Mouse (Mus musculus) megakaryocyte progenitor cell, adult 5-6 weeks (primary cell): Measurements from ENCODE around the gene Fancg. TPM values are rescaled to one million over a fixed set of nuclear protein-coding genes. Genes with fewer than 3 reads are reported as not detected.
A peak's percentile ranks its signal among the peaks of the same experiment; 100 is the strongest.

Experiments
- ATAC-seq: replicated peaks from 2 replicates; pipeline ENCODE4 v1.8.0; 2016; ENCODE audit warnings: mild to moderate bottlenecking, moderate TSS enrichment, inconsistent platforms; ENCODE audit not compliant: poor library complexity
- total RNA-seq, 2 experiments: library from RNA; stranded (forward) in 1 of 2; stranded (reverse) in 1 of 2; fragments of 157-497, 149-512 nt in 1 of 2; fragments of 200-1000 nt in 1 of 2; gene quantifications; 2 replicates each; pipeline versions ENCODE4 v1.2.3 to v1.2.4; 2015 to 2017

The Fancg gene
- total RNA-seq, 2 experiments from 2014 or later: 12.3 to 19.3 TPM

DNA sequence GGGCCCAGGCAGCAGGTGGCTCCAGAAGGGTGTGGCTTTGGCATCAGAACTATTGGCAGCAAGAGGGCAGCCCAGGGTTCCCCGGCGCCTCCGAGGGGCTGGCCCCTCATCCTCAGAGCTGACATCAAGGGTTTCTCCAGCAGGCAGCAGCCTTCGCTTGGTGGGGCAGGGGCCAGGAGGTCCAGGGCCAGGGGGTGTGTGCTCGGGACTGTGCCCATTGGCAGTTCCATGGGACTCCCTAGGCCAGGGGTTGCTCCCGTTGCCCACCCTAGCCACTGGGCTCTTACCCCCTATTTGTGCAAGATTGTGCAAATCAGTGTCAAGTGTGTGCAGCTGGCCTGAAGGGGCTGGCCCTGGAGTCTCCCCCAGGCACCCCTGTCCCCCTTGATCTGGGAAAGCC, 25.5 kb upstream of the Fancg start:
- no peak for ATAC-seq

DNA sequence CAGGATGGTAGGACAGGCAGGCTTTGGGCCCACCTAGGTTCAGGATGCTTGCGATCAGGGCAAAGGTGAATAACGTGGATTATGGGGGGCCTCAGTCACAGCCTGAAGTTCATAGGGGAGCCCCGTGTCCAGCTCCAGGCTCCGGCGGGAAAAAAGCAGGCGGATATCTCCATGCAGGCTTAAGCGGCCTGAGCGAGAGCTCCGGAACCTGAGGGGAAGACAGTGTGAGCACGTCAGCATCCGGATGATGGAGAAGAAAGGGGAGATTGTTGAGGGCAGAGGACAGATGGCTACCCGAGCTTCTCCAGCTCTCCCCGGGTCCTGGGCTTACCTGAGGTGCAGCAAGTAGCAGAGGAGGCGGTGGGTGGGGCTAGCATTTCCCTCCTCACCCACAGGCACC, 23.2 kb upstream of the Fancg start:
- ATAC-seq: no peak

DNA sequence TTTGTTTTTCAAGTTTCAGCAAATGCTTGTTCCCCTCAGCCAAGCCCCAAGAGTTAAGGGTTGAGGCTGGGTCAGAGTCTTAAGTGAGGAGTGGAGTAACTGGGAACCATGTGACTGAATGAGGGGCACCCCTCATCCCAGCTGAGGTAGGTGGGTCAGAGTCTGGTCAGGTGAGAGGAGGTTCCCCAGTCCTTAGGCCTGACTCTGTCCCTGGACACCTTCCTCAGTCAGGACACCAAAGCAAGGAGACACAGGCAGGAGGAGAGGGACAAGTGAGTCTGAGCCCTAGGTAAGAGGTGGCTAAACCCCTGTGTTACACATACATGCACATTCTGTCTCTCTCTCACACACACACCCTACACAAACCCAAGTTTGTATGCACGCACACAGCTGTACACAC, 22.2 kb upstream of the Fancg start:
- no peak for ATAC-seq

DNA sequence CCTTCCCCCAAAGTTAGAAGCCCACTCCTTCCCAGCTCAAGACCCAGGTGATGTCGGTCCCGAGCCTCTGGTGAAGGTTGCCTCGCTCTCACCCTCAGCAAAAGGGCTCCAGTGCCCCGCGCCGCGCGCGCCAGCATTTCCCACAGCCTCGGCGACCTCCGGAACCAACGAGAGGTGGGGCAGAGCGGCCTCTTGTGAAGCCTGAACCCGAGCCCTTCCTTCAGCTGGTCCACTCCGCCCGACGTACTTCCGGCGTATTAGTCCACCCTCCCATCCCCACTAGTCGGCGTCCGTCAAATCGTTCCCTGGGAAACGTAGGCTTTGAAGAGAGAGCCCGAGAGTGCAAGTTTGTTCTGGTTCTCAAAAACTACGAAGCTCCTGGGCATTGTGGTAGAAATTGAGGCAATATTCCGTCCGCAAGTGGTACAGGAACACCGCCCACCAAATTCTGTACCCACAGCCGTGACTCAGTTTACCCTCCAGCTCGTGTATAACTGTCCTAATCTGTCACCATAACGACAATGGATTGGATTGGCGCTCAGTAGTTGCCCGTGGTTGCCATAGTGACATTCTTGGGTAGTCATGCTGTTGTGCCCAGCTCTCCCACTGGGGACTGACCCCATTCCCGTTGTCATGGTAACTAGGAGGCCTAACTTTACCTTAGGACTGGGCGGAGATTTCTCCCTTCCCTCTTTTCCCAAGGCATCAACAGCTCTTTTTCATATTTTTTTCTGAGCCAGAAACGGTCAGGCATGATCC, 21.1 kb upstream of the Fancg start, which contains the start of gene Stoml2:
Stoml2 (minus strand) TSS at position 474 of the 759 bp plus-strand sequence.
- ATAC-seq: peak; percentile 97

DNA sequence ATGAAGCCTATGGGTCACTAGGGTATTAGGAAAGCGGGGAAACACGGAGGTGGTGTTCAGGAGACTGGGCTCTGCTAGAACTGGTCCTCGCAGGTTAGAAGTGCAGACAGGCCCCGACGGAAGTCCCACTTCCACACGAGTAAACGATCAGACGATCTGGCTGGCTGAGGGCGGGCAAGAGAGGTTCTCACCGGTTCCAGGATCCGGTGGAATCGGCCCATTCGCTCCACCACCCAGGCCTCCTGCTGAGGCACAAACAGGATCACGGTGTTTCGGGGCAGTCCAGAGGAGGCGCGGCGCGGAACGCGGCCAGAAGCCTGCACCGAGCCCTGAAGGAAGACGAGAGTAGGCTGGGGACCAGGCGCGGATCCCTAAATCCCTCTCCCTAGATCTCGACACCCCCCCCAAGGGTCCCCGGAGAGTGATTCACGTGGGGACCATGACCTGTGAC, 20.5 kb upstream of the Fancg start:
- peak; percentile 49 for ATAC-seq

DNA sequence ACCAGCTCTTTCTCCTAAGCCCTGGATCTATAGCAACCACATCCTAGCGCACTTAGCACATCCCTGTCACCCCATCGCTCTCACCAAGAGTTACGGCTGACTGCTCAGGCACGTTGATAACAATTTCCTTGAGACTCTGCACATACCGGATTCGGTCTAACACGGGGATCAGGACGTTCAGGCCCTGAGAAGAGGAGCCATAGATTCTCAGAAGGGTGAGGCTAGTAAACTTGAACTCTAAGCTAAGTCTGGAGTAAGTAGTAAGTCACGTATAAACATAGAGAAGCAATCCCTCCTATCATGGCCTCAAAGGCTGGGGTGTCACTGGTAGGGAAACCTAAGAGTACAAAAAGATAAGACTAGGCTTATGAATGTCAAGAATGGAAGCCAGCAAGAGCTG, 20.0 kb upstream of the Fancg start:
- ATAC-seq: no peak

DNA sequence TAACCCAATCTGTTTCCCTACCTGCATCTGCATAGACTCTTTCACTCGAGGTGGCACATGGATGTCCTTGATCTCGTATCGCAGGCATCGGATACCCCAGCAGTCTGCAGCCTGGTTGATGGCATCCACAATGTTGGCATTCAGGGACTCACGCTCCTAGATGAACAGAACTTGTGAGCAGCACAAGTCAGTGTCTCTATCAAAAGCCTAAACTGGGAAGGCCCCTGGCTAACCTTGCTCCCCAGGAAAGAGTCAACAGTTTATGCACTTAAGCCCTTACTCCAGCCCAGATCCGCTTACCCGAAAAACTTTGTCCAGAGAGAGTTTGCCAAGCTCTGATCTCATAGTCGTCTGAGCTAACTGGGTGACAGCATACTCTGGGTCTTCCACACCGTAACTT, 19.4 kb upstream of the Fancg start:
- ATAC-seq: no peak

DNA sequence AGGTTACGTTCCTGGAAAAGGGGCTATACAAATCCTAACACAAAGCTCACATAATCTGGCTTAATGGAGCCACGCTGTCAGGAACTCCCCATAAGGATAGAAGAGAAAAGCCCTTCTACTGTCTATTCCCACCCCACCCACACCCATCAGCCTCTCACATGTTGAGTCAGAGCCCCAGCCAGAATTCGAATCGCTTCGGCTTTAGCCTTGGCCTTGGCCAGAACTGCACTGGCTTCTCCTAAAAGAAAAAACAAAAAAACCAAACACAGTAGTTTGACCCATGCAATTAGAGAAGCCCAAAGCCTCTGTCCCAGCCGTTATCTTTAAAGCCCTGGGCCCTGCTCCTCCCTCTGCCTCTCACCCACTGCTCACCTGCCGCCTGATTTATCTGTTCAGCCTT, 18.8 kb upstream of the Fancg start:
- no peak for ATAC-seq

DNA sequence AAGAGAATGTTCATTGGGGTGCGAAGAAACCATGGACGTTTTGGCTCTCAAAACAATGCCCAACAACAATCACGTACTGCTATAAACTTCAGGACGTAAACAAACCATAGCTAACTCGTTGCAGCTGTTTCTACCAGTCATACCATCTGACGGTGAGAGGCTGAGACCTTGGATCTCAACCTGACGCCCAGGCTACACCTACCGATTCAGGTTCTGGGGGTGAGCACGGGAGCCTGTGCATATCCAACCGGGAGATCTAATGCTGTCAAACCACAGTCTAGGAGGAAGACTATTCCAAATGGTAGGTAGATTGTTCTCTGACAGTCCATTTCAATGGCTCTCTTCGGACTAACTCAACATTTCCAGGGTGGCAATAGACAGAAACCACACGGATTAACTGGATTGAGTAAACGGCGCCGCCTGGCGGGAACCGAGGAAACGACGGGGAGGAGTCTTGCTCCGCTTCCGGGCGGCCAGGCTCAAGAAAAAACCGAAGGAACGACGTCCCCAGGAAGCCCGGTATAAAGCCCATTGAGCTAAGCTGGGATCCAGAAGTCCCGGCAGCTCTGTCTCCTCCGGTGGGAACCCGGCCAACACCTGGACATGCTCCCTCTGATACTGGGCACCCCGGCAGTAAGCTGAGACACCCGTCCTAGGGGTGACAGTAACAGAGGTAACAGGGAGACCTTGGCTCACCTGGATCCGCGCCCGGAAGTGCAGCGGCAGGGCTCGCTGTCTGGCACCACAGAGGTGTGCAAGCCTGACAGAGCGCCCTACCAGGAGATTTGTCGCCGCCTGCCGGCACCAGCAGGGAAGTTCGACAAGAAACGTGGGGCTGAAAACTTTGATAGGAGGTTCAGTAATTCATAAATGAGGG, 15.0 kb upstream of the Fancg start, which contains the start of gene Pigo:
Pigo (minus strand) TSS at position 736 of the 877 bp plus-strand sequence.
- ATAC-seq: peak; percentile 92

DNA sequence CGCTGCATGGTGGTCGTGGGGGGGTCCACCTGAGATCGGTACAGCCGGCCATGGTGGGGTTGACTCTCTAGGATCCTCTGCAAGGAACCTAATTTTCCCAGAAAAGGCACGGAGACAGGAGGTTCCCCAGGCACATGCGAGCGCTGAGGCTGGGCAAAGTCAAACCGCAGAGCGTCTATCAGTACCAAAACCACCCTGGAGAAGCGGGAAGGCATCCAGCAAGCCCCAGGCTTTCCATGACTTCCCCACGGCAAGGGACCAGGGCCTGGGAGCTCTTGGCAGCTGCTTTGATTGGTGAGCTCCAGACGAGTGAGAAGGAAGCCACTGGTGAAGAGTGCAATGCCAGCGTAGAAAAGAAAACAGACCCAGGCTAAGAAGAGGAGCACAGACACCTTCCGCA, 14.4 kb upstream of the Fancg start:
- no peak for ATAC-seq

DNA sequence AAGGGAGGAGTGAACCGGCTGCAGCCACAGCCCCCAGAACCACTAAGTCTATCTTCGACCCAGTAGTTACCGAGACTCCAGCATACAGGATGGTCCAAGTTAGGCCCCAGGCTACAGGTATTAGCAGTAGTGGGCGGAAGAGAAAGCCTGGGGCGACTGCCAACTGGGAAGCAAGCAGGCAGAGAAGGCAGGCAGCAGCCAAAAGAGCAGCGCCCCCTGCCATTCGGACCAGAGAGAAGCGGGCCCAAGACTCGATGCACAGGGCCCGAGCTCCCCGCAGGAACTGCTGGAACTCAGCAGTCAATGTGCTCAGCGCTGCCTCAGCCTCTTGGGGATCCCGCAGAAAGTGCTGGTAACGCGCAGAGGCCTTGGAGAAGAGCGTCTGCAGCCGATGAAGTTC, 11.0 kb upstream of the Fancg start:
- ATAC-seq: no peak

DNA sequence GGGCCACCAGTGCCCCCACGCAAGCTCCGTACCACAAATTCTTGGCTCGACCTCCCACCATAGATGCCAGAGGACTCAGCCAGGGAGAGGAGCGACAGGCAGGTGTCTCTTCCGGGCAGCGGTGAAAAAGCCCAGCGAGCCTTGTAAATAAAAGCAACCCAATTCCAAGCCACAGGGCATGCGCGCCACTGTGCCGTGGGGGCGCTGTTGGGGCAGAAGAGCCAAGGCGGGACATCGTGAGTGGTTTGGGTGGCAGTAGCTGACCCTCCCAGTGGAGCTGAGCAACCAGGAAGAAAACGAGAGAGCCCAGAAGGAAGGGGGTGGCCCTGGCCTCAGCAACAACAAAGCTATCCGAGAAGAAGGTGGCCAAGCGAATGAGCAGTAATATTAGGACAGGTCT, 10.6 kb upstream of the Fancg start:
- ATAC-seq: no peak

DNA sequence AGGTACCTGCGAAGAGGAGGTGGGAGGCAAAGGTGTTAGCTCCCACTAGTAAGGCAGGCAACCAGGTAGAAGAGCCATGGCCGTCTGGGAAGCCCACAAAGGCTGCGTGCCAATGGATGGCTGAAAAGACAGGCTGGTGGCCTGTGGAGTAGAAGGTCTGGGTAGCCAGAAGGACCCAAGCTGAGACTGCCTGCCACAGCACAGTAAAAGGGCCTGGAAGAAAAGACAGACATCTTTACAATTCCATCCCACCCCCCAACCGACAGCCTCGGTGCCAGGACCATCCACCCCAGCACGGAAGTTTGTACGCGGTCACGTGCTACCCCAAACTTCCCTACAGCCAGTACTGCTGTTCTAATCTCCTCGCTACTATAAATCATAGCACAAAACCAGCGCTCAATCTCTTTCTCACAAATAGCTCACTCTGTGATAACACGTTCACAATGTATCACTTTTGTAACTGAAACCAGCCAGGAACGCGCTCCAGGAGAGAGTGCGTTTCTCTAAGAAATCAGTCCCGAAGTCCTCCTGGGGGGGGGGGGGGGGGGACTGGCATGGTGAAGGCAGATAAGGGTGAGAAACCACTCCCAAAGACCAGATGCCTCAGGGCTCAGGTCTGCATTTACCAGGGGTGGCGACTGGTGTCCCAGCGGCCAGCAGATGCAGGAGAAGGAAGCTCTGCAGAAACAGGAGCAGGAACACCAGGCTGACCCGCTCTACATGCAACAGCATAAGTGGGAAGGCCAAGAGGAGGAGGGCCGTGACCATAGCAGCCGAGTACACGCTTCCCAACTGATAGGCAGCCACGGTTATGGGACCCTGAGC, 9.5 kb upstream of the Fancg start:
- ATAC-seq: peak; percentile 52

DNA sequence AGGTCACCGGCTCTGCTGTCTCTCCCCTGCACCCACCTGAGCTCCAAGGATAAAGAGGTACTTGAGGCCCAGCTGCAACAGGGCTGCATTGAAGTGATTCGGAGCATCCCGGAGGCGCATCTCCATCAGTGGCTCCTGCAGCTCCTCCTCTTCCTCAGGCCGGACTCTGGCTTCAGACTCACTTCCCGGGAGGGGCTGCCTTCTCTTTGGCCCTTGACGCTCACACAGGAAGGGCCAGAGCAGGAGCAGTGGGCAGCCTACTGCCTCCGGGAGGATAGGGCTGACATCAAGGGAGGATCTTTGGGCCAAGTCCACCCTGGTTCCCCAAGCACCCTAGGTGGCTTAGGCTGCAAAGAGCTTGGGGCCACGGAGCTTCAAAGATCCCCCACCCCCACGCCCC, 8.9 kb upstream of the Fancg start:
- ATAC-seq: no peak

DNA sequence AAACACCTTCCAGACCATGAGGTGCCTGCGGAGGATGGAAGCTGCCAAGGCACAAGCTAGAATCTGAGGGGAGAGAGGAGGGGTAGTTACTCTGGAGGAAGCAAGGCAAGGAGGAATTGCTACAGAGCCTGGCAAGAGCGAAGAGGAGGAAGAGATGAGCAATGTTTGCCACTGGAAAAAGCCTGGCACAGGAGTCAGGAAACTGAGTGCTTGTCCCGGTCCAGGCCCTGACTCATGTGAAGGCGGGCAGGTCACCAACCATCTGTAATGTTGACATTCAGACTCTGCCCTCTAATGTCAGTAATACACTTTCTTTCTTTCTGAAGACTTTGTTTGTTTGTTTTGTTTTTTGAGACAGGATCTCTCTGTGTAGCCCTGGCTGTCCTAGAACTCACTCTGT, 7.8 kb upstream of the Fancg start:
- ATAC-seq: no peak

DNA sequence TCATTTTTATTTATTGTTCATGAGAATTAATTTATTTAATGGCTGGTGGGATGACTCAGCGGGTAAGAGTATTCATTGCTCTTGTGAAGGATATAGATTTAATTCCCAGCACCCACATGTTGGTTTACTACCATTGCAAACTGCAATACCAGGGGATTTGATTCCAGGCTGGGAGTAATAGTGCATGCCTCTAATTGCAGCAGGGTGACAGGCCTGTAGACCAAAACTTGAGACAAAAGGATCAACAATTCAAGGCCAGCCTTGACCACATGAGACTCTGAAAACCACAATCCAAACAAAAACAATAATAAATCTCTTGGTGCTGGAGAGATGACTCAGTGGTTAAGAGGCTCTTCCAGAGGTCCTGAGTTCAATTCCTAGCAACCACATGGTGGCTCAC, 1.8 kb upstream of the Fancg start:
- no peak for ATAC-seq

DNA sequence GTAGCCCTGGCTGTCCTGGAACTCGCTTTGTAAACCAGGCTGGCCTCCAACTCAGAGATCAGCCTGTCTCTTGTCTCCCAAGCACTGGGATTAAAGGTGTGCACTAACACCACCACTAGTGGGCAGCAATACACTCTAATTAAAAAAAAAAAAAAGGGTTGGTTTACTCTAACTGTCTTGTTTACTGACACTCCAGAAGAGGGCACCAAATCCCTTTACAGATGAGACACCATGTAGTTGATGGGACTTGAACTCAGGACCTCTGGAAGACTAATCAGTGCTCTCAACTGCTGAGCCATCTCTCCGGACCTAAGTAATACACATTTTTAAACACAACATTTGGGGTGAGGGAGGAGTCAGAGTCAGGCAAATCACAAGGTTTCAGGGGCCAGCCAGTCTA, 4.5 kb downstream of the Fancg start:
- peak; percentile 77 for ATAC-seq

DNA sequence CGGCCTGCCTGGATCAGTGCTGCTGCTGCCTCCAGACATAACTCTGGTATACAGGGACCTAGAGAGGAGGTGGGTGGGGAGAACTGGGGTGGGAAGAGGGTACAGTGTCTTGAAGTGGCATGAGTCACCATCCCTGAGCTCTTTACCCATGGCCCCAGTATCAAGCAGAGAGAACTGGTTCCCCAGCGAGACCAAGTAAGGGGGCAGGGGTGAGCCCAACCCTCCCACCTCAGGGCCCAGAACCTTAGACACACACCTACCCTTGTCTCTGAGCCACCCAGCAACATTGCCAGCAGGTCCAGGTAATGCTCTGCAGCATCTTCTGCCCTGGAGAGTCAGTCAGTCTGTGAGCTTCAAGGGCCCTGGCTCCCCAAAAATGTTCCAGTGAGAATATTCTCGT, 5.4 kb downstream of the Fancg start:
- ATAC-seq: no peak

DNA sequence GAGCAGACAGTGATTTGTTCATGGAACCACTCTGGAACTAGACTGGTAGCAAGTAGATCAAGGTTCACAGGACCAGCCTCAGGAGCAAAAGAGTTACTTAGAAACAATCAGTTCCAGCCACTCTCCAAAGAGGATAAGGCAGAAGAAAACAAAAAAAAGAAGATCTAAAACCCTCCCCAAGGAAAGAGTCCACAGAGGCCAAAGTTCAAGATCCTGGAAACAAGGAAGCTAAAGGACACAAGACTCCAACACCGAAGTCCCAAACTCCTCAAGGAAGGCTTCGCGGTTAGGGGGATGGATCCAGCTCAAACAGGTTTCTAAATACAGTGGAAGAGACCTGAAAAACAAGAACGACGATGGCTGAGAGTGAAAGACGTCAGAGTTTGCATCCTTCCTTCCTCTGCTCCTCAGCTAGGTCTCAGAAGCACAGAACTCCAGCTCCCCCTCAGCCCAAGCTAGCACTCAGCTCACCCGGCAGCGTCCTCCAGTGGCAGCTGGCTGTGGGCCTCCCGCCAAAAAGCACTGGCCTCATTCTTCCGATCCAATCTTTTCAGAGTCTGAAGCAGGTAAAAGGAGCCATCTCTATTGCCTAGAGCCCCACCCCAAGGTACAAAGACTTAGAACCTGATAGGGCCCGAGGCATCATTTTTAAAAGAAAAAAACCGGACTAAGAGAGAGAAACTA, 7.4 kb downstream of the Fancg start:
- no peak for ATAC-seq

DNA sequence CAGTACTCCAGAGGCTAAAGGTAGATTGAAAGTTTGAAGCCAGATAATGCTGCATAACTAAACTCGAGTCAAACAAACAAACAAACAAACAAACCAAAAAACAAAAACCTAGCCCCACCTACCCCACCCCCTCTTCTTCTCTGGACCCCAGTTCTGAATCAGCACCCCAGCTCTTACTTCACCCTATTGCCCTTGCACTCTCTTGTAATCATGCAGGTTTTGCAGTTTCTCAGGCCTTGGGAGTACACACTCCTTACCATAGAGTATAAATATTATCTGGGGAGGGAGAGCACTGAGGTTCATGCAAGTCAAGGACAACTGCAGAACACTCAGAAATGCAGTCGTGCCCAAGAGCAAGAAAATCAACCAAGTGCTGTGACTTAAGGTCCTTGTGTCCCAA, 9.0 kb downstream of the Fancg start:
- no peak for ATAC-seq
